Mouse (Mus musculus) stomach, embryonic 15.5 days (tissue): ENCODE data around the gene Sclt1. TPM values are rescaled to one million over a fixed set of nuclear protein-coding genes. Genes with fewer than 3 reads are reported as not detected.
A peak's percentile ranks its signal among the peaks of the same experiment; 100 is the strongest.

Experiments
- ATAC-seq: fragments of 200-750 bp; cut with Nextera tagmentation; 2 replicates; pipeline ENCODE4 v1.8.0; 2017; ENCODE audit warnings: low read depth, moderate number of reproducible peaks, moderate TSS enrichment; ENCODE audit not compliant: insufficient read depth, low FRiP score
- H3K27ac ChIP-seq: fragments of 300-500 bp; sonication (generic); 2 replicates; pipeline ENCODE4 v1.5.1; 2015; ENCODE audit warnings: mild to moderate bottlenecking, inconsistent platforms
- H3K27me3 ChIP-seq: fragments of 300-500 bp; sonication (generic); replicated peaks from 2 replicates; pipeline ENCODE4 v1.6.1; 2015; ENCODE audit warnings: inconsistent platforms
- H3K36me3 ChIP-seq: fragments of 300-500 bp; sonication (generic); 2 replicates; pipeline ENCODE4 v1.6.1; 2015; ENCODE audit warnings: inconsistent platforms
- H3K4me1 ChIP-seq: fragments of 300-500 bp; sonication (generic); 2 replicates; pipeline ENCODE4 v1.6.1; 2015; ENCODE audit warnings: inconsistent platforms
- H3K4me2 ChIP-seq: fragments of 300-500 bp; sonication (generic); 2 replicates; pipeline ENCODE4 v1.6.1; 2015; ENCODE audit warnings: mild to moderate bottlenecking, inconsistent platforms
- H3K4me3 ChIP-seq: fragments of 300-500 bp; sonication (generic); replicated peaks from 2 replicates; pipeline ENCODE4 v1.5.1; 2015; ENCODE audit warnings: inconsistent platforms
- H3K9ac ChIP-seq: fragments of 300-500 bp; sonication (generic); 2 replicates; pipeline ENCODE4 v1.6.1; 2015; ENCODE audit warnings: inconsistent platforms
- H3K9me3 ChIP-seq: fragments of 300-500 bp; sonication (generic); 2 replicates; pipeline ENCODE4 v1.6.1; 2016; ENCODE audit warnings: inconsistent platforms
- WGBS: fragments of 180-500 bp; shearing (Covaris S2); methylation state at CpG from one replicate; pipeline ENCODE4 v1.1.7; 2015; 5-methylcytosine and 5-hydroxymethylcytosine counted together
- polyA plus RNA-seq: library from polyadenylated mRNA; unstranded; fragments of >200 nt; fragmentation: Nextera tagmentation; extraction: Ambion mirVana; gene quantifications from 2 replicates; pipeline ENCODE4 v1.2.1, GENCODE M21; 2015

Gene Sclt1
- polyA plus RNA-seq, 1 experiment from 2014 or later, result 18.0 TPM

DNA sequence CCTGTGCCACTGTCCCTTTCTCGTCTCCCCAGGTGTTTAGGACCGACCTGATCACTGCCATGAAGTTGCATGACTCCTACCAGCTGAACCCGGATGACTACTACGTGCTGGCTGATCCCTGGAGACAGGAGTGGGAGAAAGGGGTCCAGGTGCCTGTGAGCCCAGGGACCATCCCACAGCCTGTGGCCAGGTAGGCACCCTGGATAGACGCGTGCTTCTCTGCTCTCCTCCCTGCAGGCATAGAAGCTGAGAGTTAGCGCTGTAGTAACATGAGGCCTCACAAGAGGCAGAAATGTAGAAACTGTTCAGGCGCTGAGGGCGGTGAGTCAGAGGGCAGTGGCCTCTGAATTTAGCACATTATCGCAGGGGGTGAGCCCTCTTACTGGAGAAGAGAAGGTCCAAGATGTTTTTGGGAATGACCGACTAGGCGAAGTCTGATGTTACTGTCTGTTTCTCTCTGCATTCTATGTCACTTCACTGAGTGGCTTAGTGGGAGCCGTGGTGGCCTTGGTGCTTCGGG is 150.6 kb downstream of the Sclt1 start:
- H3K9me3 ChIP-seq, result no peaks in the 10 kb centered on the region
- H3K27me3 ChIP-seq, result no peaks in the 10 kb centered on the region
- H3K36me3 ChIP-seq, result peaks cover 14% of the 10 kb centered on the region
- WGBS, result 92% methylated on average over 14 of the region's 14 CpGs
- ATAC-seq, result no peak
- H3K4me3 ChIP-seq, result no peak overlapping the region
- H3K27ac ChIP-seq, result no peak overlapping the region
- no peak overlapping the region for H3K4me2 ChIP-seq
- peaks cover 5% of the 10 kb centered on the region; the same call in 1 of the 2 replicates for H3K4me1 ChIP-seq
- no peak overlapping the region for H3K9ac ChIP-seq

DNA sequence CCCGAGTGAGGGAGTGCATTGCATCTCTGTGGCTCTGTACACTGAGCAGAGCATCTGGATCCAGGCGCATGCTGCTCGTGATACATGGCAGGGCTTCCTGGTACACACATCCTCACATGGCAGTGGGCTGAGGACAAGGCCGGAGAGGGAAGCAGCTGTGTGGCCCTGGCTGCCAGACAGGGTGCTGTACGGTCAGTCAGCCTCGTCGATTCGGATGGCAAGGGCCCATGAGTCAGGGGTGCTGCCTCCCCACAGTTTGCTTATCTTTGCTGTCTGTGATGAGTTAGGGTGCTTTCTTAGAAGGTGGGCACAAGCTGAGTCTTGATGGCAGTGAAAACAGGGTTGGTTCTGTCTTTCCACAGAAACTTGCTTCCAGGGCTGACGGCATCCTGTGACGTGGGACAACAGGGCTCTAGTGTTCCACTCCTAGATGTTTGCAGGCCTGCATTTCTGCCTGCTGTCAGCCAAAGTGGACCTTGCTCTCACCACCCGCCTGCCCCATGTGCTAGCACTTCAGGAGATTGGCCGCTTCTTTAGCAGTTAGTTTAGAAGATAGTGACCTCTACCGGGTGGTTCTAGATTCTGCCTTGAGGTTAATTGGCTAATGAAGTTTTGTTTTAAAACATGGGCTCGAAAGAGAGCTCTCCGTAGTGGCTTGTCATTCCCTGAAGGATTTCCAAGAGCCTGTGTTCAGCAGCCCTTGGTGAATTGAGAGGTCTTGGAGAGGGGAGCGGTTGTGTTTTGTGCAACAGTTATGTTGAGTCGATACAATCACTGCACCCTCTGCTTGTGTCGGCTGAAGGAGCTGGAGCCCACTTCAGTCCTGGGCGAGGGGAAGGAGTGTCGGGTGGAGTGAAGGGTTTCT is 151.4 kb downstream of the Sclt1 start:
- WGBS, result 81% methylated on average over 20 of the region's 20 CpGs
- H3K27me3 ChIP-seq, result no peaks in the 10 kb centered on the region
- no peak for ATAC-seq
- no peak overlapping the region for H3K4me3 ChIP-seq
- H3K9me3 ChIP-seq, result no peaks in the 10 kb centered on the region
- H3K36me3 ChIP-seq, result peaks cover 14% of the 10 kb centered on the region
- no peak overlapping the region for H3K4me2 ChIP-seq
- no peak overlapping the region for H3K27ac ChIP-seq
- peaks cover 5% of the 10 kb centered on the region; the same call in 1 of the 2 replicates for H3K4me1 ChIP-seq
- H3K9ac ChIP-seq, result no peak overlapping the region

DNA sequence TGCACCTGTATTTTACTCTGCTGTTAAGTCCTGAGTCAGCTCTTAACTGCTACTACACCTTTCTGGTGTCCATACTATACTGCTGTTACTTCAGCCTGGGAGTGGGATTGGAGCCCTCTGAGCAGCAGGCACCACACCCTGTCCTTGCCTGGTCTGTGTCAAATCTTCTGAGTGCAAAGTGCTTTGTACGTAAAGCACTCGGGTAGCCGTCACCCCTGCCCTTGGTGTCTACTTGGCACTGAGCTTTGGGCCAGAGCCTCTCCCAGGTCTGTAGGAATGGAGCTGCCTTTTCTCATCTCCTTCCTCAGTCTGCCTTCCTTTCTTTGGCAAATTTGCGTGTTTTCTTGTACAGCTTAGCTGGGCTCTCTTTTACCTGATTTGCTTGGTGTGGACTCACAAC is 152.3 kb downstream of the Sclt1 start:
- ATAC-seq, result no peak
- Histone ChIP-seq H3K4me3 (no peak overlapping the region), H3K27ac (peak overlapping the region; percentile 16; the same call in 1 of the 2 replicates), H3K27me3 (no peaks in the 10 kb centered on the region), H3K36me3 (peaks cover 14% of the 10 kb centered on the region), H3K9me3 (no peaks in the 10 kb centered on the region), H3K4me1 (peaks cover 5% of the 10 kb centered on the region; the same call in 1 of the 2 replicates), H3K4me2 (no peak overlapping the region), H3K9ac (no peak overlapping the region)
- WGBS, result 84% methylated on average over 4 of the region's 4 CpGs

DNA sequence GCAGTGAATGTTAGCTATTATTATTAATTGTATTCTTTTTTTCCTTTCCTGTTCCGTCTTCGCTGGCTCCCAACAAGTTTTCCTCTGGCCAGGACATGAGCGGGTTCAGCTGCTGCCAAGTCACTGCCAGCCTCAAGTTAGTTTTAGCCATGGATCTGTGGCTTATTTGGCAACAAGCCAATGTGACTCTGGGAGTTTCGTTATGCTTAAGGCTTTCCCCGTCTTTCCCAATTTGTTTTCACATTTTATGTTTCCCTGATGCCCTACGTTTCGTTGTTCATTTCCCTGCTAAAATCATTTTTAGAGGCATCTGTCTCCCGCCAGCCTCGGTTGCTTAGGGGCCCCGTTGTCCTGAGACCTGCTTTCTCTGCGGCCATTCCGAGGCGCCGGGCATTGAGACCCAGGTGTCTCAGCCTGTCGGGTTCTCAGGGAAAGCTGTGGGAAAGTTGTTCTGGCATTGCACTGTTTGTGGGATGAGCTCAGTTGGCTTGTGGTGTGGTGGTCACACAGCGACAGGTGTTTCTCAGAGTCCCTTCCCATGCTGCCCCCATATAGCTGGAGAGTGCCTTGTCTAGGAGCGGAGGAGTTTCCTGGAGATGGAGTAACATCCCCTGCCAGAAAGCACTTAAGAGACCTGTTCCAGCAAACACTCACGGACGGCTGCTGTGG is 152.9 kb downstream of the Sclt1 start:
- Histone ChIP-seq H3K9ac (no peak overlapping the region), H3K4me3 (no peak overlapping the region), H3K4me1 (peaks cover 5% of the 10 kb centered on the region; the same call in 1 of the 2 replicates), H3K27ac (0 out of 2 replicates have a peak overlapping the region, but pooled peaks have one; percentile 16), H3K27me3 (no peaks in the 10 kb centered on the region), H3K36me3 (peaks cover 11% of the 10 kb centered on the region), H3K9me3 (no peaks in the 10 kb centered on the region), H3K4me2 (no peak overlapping the region)
- ATAC-seq, result no peak
- WGBS, result 75% methylated on average over 19 of the region's 19 CpGs

DNA sequence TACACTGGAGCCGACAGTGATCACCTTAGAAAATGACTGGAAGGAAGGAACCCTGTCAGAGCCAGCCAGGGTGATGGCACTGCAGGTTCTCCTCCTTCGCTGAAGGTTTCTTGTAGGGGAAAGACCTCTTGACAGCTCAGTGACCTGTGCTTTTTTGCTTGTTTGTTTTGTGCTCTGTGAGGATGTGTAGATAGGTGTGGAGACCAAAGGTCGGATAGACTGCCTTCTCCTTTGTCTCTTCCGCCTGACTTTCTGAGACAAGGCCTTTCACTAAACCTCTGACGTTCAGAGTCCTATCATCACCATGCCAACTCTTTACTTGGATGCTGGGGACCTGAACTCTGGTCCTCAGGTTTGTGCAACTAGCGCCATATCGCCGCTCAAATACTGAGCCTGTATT is 153.8 kb downstream of the Sclt1 start:
- Histone ChIP-seq H3K9me3 (no peaks in the 10 kb centered on the region), H3K9ac (no peak overlapping the region), H3K4me2 (no peak overlapping the region), H3K4me1 (peaks cover 5% of the 10 kb centered on the region; the same call in 1 of the 2 replicates), H3K27me3 (no peaks in the 10 kb centered on the region), H3K27ac (no peak overlapping the region), H3K4me3 (no peak overlapping the region), H3K36me3 (peaks cover 5% of the 10 kb centered on the region; the same call in 1 of the 2 replicates)
- 79% methylated on average over 8 of the region's 8 CpGs for WGBS
- ATAC-seq, result no peak

DNA sequence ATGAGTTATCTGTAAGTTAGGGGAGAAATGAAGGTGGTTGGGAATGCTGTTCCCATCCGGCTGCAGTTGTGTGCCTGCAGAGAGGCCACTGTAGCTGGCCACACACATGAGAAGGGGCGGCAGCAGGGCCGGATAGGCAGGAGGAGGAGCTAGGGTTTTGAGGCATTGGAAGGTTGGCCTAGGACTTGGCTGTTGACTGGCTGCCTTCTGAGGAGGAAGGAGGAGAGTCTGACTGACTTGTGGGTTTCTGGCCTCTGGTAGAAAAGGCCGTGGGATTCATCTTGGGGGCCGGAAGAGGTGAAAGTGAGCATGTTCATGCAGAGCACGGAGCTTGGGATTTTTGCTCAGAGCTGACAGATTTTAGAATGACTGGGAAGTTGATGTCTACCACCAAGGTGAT is 154.7 kb downstream of the Sclt1 start:
- H3K4me2 ChIP-seq, result no peak overlapping the region; the same call in 1 of the 2 replicates
- WGBS, result 52% methylated on average over 6 of the region's 6 CpGs
- H3K4me1 ChIP-seq, result peaks cover 8% of the 10 kb centered on the region; the same call in 1 of the 2 replicates
- H3K4me3 ChIP-seq, result no peak overlapping the region
- H3K9me3 ChIP-seq, result no peaks in the 10 kb centered on the region
- no peak; the same call in 1 of the 2 replicates for ATAC-seq
- no peak overlapping the region for H3K9ac ChIP-seq
- no peaks in the 10 kb centered on the region for H3K27me3 ChIP-seq
- H3K27ac ChIP-seq, result no peak overlapping the region
- peaks cover 5% of the 10 kb centered on the region; the same call in 1 of the 2 replicates for H3K36me3 ChIP-seq

DNA sequence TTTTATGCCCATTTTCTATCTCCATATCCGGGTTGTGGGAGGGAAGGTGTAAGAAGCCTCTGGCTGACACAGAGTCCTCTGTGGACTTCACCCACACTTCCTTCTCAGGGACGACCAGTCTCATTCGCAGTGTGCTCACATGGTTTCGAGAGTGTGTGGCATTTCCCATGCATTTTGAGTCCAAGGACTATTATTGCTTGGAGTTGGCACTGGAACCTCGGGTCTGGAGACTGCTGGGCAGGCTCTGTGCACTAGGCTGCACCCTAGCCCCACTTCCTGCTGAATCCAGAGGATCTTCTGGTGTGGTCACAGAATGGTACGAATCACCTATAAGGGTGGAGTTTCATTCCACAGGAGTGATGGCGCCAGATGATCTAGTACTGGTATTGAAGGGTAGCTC is 155.4 kb downstream of the Sclt1 start:
- Histone ChIP-seq H3K4me2 (no peak overlapping the region), H3K36me3 (peaks cover 5% of the 10 kb centered on the region; the same call in 1 of the 2 replicates), H3K27ac (no peak overlapping the region), H3K4me1 (peaks cover 13% of the 10 kb centered on the region; the same call in 1 of the 2 replicates), H3K9ac (no peak overlapping the region), H3K9me3 (no peaks in the 10 kb centered on the region), H3K4me3 (no peak overlapping the region), H3K27me3 (no peaks in the 10 kb centered on the region)
- no peak for ATAC-seq
- WGBS, result 73% methylated on average over 7 of the region's 7 CpGs

DNA sequence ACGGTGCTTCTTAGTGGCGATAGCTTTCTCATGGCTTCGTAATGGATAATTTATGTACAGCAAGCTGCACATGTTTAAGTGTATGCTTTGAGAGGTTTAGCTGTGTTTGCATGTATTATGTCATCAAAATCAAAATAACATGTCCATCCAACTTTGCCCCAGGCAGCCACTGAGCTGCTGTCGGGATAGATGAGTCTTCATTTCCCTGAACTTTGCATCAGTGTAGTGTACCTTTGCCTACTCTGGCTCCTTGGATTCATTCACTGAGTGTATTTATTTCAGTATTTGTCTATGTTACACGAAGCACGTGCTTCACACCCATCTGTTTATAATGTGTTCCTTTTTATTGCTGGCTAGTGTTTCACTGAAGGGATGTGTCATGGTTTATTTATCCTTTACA is 156.0 kb downstream of the Sclt1 start:
- H3K4me1 ChIP-seq, result peaks cover 17% of the 10 kb centered on the region; the same call in 1 of the 2 replicates
- no peak overlapping the region for H3K27ac ChIP-seq
- no peak overlapping the region for H3K4me2 ChIP-seq
- WGBS, result 65% methylated on average over 6 of the region's 6 CpGs
- no peak overlapping the region for H3K9ac ChIP-seq
- no peaks in the 10 kb centered on the region for H3K9me3 ChIP-seq
- no peak overlapping the region for H3K4me3 ChIP-seq
- 0 out of 2 replicates have a peak, but pooled peaks cover 5% of the 10 kb centered on the region for H3K36me3 ChIP-seq
- H3K27me3 ChIP-seq, result no peaks in the 10 kb centered on the region
- no peak for ATAC-seq

DNA sequence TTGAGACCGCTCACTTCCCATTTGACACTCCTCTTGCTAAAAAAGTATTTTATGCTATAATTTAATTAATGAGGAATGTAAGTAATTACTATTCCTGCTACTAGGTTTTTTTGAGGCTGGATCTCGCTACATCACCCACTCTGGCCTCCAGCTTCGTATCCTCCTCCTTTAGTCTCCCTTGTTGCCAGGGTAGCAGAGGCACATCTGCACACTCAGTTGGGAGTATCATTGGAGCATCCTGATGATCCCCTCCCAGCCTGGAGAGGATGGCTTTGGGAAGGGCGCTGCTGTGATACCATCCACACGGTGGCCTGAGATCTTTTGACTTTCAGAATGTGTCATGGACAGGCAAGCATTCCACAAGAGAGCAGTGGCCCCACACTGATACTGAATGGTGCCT is 156.8 kb downstream of the Sclt1 start:
- H3K4me1 ChIP-seq, result peaks cover 19% of the 10 kb centered on the region
- 82% methylated on average over 5 of the region's 5 CpGs for WGBS

DNA sequence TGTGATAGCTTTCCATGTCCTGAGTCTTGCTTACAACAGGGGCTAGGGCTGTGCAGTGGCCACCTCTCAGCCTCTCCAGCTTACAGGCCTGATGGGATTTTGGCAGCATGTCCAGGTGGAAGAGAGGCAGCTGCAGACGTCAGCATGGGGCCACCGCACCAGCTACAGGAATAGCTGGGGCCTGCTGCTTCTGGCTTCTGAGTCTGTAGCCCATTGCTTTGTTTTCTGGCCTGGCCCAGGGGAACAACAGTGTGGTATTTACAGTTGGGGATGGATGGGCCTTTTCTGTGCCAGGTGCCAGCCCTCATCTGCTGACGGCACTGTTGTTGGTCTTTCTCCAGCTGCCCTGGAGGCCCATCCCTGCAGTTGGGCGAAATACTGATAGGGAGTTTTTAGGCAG is 158.7 kb downstream of the Sclt1 start:
- H3K9ac ChIP-seq, result no peak overlapping the region
- 74% methylated on average over 4 of the region's 4 CpGs for WGBS

More for the DNA sequence above, 156.8 kb downstream of the Sclt1 start:
- no peak for ATAC-seq
- no peaks in the 10 kb centered on the region for H3K27me3 ChIP-seq
- H3K4me2 ChIP-seq, result no peak overlapping the region
- H3K9ac ChIP-seq, result no peak overlapping the region
- no peak overlapping the region for H3K27ac ChIP-seq
- H3K9me3 ChIP-seq, result no peaks in the 10 kb centered on the region
- 0 out of 2 replicates have a peak, but pooled peaks cover 5% of the 10 kb centered on the region for H3K36me3 ChIP-seq
- H3K4me3 ChIP-seq, result no peak overlapping the region

DNA sequence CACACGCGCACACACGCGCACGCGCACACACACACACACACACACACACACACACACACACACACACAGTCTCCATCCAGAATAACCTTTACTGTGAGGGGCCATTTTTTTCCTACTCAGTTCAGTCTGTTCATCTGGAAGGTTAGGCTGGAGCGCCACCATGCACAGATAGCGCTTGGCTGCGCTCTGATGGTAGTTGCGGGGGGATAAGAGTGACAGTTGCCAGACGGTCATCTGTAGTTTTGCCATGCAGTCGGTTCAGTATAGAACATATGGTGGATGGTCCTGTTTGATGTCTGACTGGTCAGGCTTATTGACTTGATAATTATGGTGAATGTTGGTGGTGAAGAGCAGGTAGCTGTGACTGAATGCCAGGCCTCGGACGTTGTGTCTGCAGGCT is 159.2 kb downstream of the Sclt1 start:
- WGBS, result 91% methylated on average over 14 of the region's 14 CpGs
- ATAC-seq, result no peak

More for the DNA sequence above, 158.7 kb downstream of the Sclt1 start:
- ATAC-seq, result no peak
- Histone ChIP-seq H3K27ac (no peak overlapping the region), H3K27me3 (no peaks in the 10 kb centered on the region), H3K9me3 (no peaks in the 10 kb centered on the region), H3K36me3 (no peaks in the 10 kb centered on the region), H3K4me3 (no peak overlapping the region), H3K4me2 (no peak overlapping the region), H3K4me1 (peaks cover 25% of the 10 kb centered on the region)

More for the DNA sequence above, 159.2 kb downstream of the Sclt1 start:
- Histone ChIP-seq H3K9ac (no peak overlapping the region), H3K27me3 (no peaks in the 10 kb centered on the region), H3K4me2 (no peak overlapping the region), H3K4me1 (peaks cover 25% of the 10 kb centered on the region), H3K4me3 (no peak overlapping the region), H3K36me3 (no peaks in the 10 kb centered on the region), H3K27ac (no peak overlapping the region), H3K9me3 (no peaks in the 10 kb centered on the region)
